Mouse (Mus musculus) small intestine, adult 2 months (tissue): ENCODE data around the gene Abraxas1.

Experiments
- CTCF ChIP-seq: fragments of 200-500 bp; IDR thresholded peaks from 2 replicates; pipeline ENCODE4 v1.5.1; 2012; ENCODE audit warnings: low read depth, mild to moderate bottlenecking, control low read depth, inconsistent platforms, low read length, moderate library complexity, mixed read lengths; ENCODE audit not compliant: insufficient replicate concordance, insufficient read length; ENCODE audit errors: extremely low read depth
- POLR2A ChIP-seq: fragments of 200-500 bp; IDR thresholded peaks from 2 replicates; pipeline ENCODE4 v1.6.1; 2012; ENCODE audit warnings: low read depth, mild to moderate bottlenecking, control low read depth, inconsistent platforms, low read length, moderate library complexity

DNA sequence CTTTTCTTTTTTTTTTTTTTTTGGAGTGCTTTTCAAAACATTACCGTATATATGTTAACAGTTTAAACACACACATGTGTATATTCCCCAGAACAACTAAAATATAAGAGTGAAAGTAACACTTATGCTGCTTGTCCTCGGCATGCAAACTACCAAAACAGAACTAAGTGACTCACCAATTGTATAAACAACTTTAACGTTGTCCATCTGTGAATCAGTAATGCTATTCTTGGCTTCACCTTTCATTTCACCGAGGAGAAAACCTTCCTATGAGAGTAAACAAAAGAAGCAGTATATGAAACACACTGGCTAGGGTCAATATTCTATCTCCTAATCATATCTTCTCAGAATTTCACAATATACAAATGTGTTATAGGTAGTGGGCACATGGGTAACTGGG lies 2.4 kb downstream of the Abraxas1 start:
- TF ChIP-seq CTCF (no peak), POLR2A (no peak)
